Mouse (Mus musculus): ENCODE measurements around the gene Capn15.

The Capn15 gene

GRCm38 (mm10) chr17:25993489-25993888 is 7.9 kb upstream of the Capn15 start:
- DNase-seq (ENCODE audit: low spot score in 2 of 2), result no peak

GRCm38 (mm10) chr17:25992274-25992673 is 6.7 kb upstream of the Capn15 start:
- no peak for DNase-seq (ENCODE audit: low spot score in 2 of 2)

- no peak for DNase-seq (ENCODE audit: low spot score in 2 of 2)
Observed at GRCm38 (mm10) chr17:25990331-25990730, 4.7 kb upstream of the Capn15 start.

GRCm38 (mm10) chr17:25984556-25985305 is 865 bp downstream of the Capn15 start:
- no peak for DNase-seq (ENCODE audit: low spot score in 2 of 2)

- DNase-seq (ENCODE audit: low spot score in 2 of 2), result no peak
Observed at GRCm38 (mm10) chr17:25984066-25984465, 1.5 kb downstream of the Capn15 start.

GRCm38 (mm10) chr17:25982913-25983312 is 2.7 kb downstream of the Capn15 start:
- DNase-seq (ENCODE audit: low spot score in 2 of 2), result no peak

- DNase-seq (ENCODE audit: low spot score in 2 of 2), result no peak
Observed at GRCm38 (mm10) chr17:25980854-25981253, 4.7 kb downstream of the Capn15 start.

GRCm38 (mm10) chr17:25979829-25980738 is 5.5 kb downstream of the Capn15 start:
- no peak for DNase-seq (ENCODE audit: low spot score in 2 of 2)

GRCm38 (mm10) chr17:25970954-25971707 is 14.5 kb downstream of the Capn15 start:
- no peak for DNase-seq (ENCODE audit: low spot score in 2 of 2)

GRCm38 (mm10) chr17:25970448-25970847 is 15.1 kb downstream of the Capn15 start:
- no peak for DNase-seq (ENCODE audit: low spot score in 2 of 2)

GRCm38 (mm10) chr17:25968176-25968575 is 17.4 kb downstream of the Capn15 start:
- no peak for DNase-seq (ENCODE audit: low spot score in 2 of 2)

GRCm38 (mm10) chr17:25967652-25968051 is 17.9 kb downstream of the Capn15 start:
- no peak for DNase-seq (ENCODE audit: low spot score in 2 of 2)

GRCm38 (mm10) chr17:25964271-25964670 is 21.3 kb downstream of the Capn15 start:
- no peak for DNase-seq (ENCODE audit: low spot score in 2 of 2)

- no peak for DNase-seq (ENCODE audit: low spot score in 2 of 2)
Observed at GRCm38 (mm10) chr17:25962413-25962905, 23.1 kb downstream of the Capn15 start.

GRCm38 (mm10) chr17:25961566-25961965 is 24.0 kb downstream of the Capn15 start:
- no peak for DNase-seq (ENCODE audit: low spot score in 2 of 2)

- DNase-seq (ENCODE audit: low spot score in 2 of 2), result no peak
Observed at GRCm38 (mm10) chr17:25959630-25960467, 25.7 kb downstream of the Capn15 start.

- no peak for DNase-seq (ENCODE audit: low spot score in 2 of 2)
Observed at GRCm38 (mm10) chr17:25958771-25959494, 26.7 kb downstream of the Capn15 start.

GRCm38 (mm10) chr17:25957586-25958051 is 28.0 kb downstream of the Capn15 start:
- DNase-seq (ENCODE audit: low spot score in 2 of 2), result no peak

GRCm38 (mm10) chr17:25956631-25957030 is 29.0 kb downstream of the Capn15 start:
- DNase-seq (ENCODE audit: low spot score in 2 of 2), result no peak

GRCm38 (mm10) chr17:25956201-25956600 is 29.4 kb downstream of the Capn15 start:
- no peak for DNase-seq (ENCODE audit: low spot score in 2 of 2)
